Mouse (Mus musculus): ENCODE measurements at regions not wholly inside any gene's neighbourhood (a gene's known extent, or its start where the extent isn't known, plus 50 kb on each side); places are given as distances from the start of the nearest gene placed in this dataset.

GRCm38 (mm10) chr8:26816977-26817376 lies 160.1 kb upstream of the Zfp703 start:
- DNase-seq = no peak

- DNase-seq = no peak
These were observed 152.8 kb upstream of the Zfp703 start for GRCm38 (mm10) chr8:26824189-26824941.

GRCm38 (mm10) chr8:26828311-26828909 lies 148.7 kb upstream of the Zfp703 start:
- no peak for DNase-seq

DNA sequence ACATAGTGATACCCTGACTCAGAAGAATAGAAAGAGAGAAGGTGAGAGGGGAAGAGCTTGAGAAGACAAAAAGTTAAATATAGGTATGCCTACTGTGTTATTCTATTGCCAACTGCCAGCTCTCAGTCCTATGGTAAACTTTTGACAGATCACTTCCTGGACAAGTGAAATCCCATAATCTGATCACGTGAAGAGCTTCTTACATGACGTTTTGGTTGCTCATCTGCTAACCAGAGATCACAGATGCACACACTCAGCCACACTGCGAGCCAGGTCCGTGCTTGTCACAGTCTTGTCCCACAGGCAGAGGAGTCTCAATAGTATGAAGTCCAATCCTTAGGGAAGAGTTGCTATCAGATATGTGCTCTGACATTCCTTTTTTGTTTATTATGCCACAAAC lies 147.8 kb upstream of the Zfp703 start:
- no peak for DNase-seq

GRCm38 (mm10) chr8:26831148-26831547 lies 146.0 kb upstream of the Zfp703 start:
- no peak for DNase-seq

- no peak for DNase-seq
These were observed 145.3 kb upstream of the Zfp703 start for GRCm38 (mm10) chr8:26831790-26832189.

GRCm38 (mm10) chr8:26832546-26832945 lies 144.6 kb upstream of the Zfp703 start:
- DNase-seq = no peak

GRCm38 (mm10) chr8:26833297-26833696 lies 143.8 kb upstream of the Zfp703 start:
- no peak for DNase-seq

GRCm38 (mm10) chr8:26833784-26834183 lies 143.3 kb upstream of the Zfp703 start:
- no peak for DNase-seq

DNA sequence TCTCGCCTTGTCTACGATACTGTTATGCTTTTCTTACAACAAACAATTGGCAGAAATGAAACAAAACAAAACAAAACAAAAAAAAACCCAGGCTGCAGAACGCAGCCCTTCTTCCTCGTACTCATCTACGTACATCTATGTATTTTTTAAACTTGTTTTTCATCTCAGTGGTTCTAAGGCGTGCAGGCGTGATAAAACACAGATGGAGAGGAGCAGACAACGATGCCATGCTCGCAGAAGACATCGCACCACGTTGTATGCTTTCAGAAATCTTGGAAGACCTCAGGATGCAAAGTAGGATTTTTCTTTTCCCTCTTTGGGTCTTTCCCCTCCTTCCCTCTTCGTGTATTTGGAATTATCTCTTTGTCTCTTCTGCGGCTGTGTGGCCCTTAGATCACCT lies 142.5 kb upstream of the Zfp703 start:
- DNase-seq = no peak

DNA sequence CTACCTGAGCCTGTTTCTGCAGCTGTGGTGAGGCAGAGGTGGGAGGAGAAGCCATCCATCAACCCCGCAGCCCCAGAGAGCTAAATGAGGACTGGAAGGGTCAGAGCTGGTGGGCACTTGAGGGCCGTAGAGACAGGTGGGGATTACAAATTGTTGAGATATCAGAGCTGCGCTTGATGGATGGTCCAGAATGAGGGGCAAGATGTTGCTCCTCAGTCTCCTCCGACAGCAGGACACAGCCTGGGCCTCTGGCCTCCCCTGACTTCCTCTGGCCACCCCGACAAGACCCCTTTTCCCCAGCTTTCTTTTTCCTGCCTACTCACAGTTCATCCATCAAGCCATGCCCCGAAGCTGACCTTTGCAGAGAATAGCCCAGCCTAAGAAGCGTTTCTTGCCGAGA lies 142.0 kb upstream of the Zfp703 start:
- DNase-seq = no peak

GRCm38 (mm10) chr8:26835616-26836015 lies 141.5 kb upstream of the Zfp703 start:
- DNase-seq = no peak

- no peak for DNase-seq
These were observed 140.6 kb upstream of the Zfp703 start for GRCm38 (mm10) chr8:26836552-26836951.

- DNase-seq = no peak
These were observed 136.8 kb upstream of the Zfp703 start for GRCm38 (mm10) chr8:26840286-26840685.

- no peak for DNase-seq
These were observed 136.1 kb upstream of the Zfp703 start for GRCm38 (mm10) chr8:26840745-26841680.

- no peak for DNase-seq
These were observed 133.4 kb upstream of the Zfp703 start for GRCm38 (mm10) chr8:26843714-26844113.

GRCm38 (mm10) chr8:26844132-26844808 lies 132.9 kb upstream of the Zfp703 start:
- no peak for DNase-seq

GRCm38 (mm10) chr8:26844809-26845143 lies 132.3 kb upstream of the Zfp703 start:
- DNase-seq = no peak

- DNase-seq = no peak
These were observed 131.5 kb upstream of the Zfp703 start for GRCm38 (mm10) chr8:26845481-26846194.

- DNase-seq = no peak
These were observed 130.1 kb upstream of the Zfp703 start for GRCm38 (mm10) chr8:26847009-26847408.

DNA sequence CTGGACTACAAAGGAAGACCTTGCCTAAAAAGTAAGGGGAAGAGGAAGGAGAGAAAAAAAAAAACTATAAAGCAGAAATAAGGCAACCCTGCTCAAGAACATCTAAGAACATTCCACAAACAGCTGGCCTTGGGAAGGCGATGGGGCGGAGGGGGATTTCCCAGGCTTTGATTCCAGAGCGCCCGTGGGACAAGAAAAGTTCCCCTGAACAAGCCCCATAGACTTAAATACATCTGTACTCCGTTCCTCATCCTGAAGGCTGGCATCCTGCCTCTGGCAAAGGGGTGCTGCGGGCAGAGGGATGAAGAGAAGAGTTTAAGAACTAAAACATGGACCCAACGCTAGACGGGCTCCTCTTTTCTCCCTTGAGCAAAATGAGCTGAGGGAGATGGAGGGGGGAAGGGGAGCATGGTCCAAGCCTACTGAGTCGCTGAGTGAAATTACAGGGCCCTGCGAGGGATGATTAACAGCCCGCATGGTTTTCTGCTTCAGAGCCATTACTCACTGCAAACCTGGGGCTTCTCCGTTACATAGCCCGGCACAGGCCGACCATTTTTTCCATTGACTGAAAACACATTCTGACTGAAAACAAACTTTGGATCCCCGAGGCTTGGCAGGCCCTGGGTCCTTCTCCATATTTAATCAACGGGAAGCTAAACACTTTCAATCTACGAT lies 128.9 kb upstream of the Zfp703 start:
- DNase-seq = no peak
